ENCODE assay signal across 27 mouse cellular contexts in the genomic region with DNA sequence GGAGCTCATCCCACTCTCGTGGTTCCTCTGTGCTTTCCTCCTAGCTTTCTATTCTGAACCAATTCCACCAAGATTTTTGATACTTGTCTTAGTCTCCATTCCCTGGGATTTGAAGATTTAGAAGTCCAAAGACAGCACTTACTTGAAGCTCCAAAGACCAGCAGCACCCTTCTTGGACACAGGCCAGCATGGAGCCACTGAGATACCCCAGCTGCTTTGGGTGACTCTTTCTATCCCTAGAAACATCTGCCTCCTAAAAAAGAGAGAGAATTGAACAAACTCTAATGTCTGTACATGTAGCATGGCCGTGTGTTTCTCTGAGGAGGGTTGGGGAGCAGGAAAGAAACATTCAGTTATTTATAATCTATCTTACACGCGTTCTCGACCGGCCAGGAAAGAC.
DNase-seq lines count a peak whose midpoint lies in the region; ATAC-seq and TF ChIP-seq lines count a peak whose summit lies in the region.
"Had no signal": no experiment of that assay in that cellular context is flagged by ENCODE, and none has a peak within 500 bp of the region (broad histone marks: within the 10 kb centered on the region; RNA-seq: fewer than 3 reads in every experiment).

No protein-coding gene starts in this region.

- H3K79me2 ChIP-seq in heart, adult 2 months (replicated peaks; ENCODE audit: control insufficient read depth, insufficient read depth, low read length) = no peaks in the 10 kb centered on the region

- intact Hi-C loops in heart, postnatal 14 days (cut with DNase I) = no loop called here
- intact Hi-C loops in heart, adult 2 months (cut with DNase I) = no loop called here

- no peak overlapping the region for H3K4me3 ChIP-seq in heart, adult 2 months
- H3K4me3 ChIP-seq in lung, postnatal 0 days (ENCODE audit: low read depth, low read length) = no peak overlapping the region
- H3K4me3 ChIP-seq: embryonic facial prominence, embryonic 10.5 days; embryonic facial prominence, embryonic 15.5 days; forebrain, embryonic 12.5 days; heart, embryonic 10.5 days; limb, embryonic 10.5 days; limb, embryonic 15.5 days; liver, embryonic 13.5 days; midbrain, embryonic 10.5 days; midbrain, embryonic 15.5 days; neural tube, embryonic 12.5 days had no signal

- H3K9me3 ChIP-seq in lung, postnatal 0 days (ENCODE audit: low read length) = no peaks in the 10 kb centered on the region
- H3K9me3 ChIP-seq: heart, embryonic 10.5 days; limb, embryonic 15.5 days; midbrain, embryonic 15.5 days had no signal

- TF ChIP-seq POLR2A in heart, adult 2 months (IDR thresholded peaks at IDR 0.05; ENCODE audit: insufficient read depth, low read depth, low read length) = no peak

- no peaks in the 10 kb centered on the region for H3K36me3 ChIP-seq in heart, adult 2 months (ENCODE audit: control insufficient read depth, insufficient read depth, low read length)
- H3K36me3 ChIP-seq in lung, postnatal 0 days (ENCODE audit: insufficient read depth, low read length) = no peaks in the 10 kb centered on the region
- H3K36me3 ChIP-seq: embryonic facial prominence, embryonic 10.5 days; embryonic facial prominence, embryonic 15.5 days; forebrain, embryonic 12.5 days; heart, embryonic 10.5 days; limb, embryonic 10.5 days; limb, embryonic 15.5 days; liver, embryonic 13.5 days; midbrain, embryonic 10.5 days; midbrain, embryonic 15.5 days; neural tube, embryonic 12.5 days had no signal

- no peak for TF ChIP-seq CTCF in heart, adult 2 months (IDR thresholded peaks at IDR 0.05)
- TF ChIP-seq CTCF in lung, postnatal 0 days (IDR thresholded peaks at IDR 0.05) = no peak

- ATAC-seq in lung, postnatal 0 days = no peak
- ATAC-seq: forebrain, postnatal 0 days; hindbrain, embryonic 16.5 days; midbrain, embryonic 15.5 days; Patski had no signal

- H3K27me3 ChIP-seq in heart, adult 2 months (ENCODE audit: control insufficient read depth, insufficient read depth, low read length) = no peaks in the 10 kb centered on the region
- no peaks in the 10 kb centered on the region for H3K27me3 ChIP-seq in lung, postnatal 0 days (replicated peaks; ENCODE audit: insufficient read depth, low read length)
- H3K27me3 ChIP-seq: embryonic facial prominence, embryonic 15.5 days; forebrain, embryonic 12.5 days; limb, embryonic 15.5 days; liver, embryonic 13.5 days; midbrain, embryonic 15.5 days; neural tube, embryonic 12.5 days; Patski had no signal

- WGBS in heart, adult 2 months = 89% methylated on average over 6 of the region's 6 CpGs
- WGBS in lung, postnatal 0 days = 81% methylated on average over 6 of the region's 6 CpGs

- DNase-seq in heart, postnatal 14 days = peak; percentile 3 to 19
- DNase-seq in heart, adult 2 months = no peak
- peak; percentile 9 to 11 for DNase-seq in lung, adult 18-20 months
- no peak for DNase-seq in lung, postnatal 0 days (ENCODE audit: low spot score)
- DNase-seq in kidney, postnatal 36 days = peak; percentile 15 to 17
- DNase-seq in lung, postnatal 4 days = peak; percentile 36 to 67
- DNase-seq in left cerebral cortex, adult 8-10 months (ENCODE audit: low spot score in 2 of 2) = no peak
- DNase-seq in natural killer cell, adult 2 months (ENCODE audit: low spot score in 2 of 2) = no peak
- DNase-seq: adrenal gland, postnatal 10 days; cerebellum, adult 8-10 months; cerebellum, postnatal 25 days; forebrain, postnatal 0 days; liver, embryonic 13.5 days; lung, embryonic 14.5 days; right cerebral cortex, postnatal 4 days had no signal

- no peak overlapping the region for H3K4me2 ChIP-seq in lung, postnatal 0 days (replicated peaks; ENCODE audit: low read depth, low read length)
- H3K4me2 ChIP-seq: embryonic facial prominence, embryonic 15.5 days; forebrain, embryonic 12.5 days; limb, embryonic 15.5 days; liver, embryonic 13.5 days; lung, embryonic 14.5 days; midbrain, embryonic 15.5 days; neural tube, embryonic 12.5 days had no signal

- no peak overlapping the region for H3K27ac ChIP-seq in heart, adult 2 months
- no peak overlapping the region for H3K27ac ChIP-seq in lung, postnatal 0 days (ENCODE audit: low read length)
- H3K27ac ChIP-seq: embryonic facial prominence, embryonic 10.5 days; embryonic facial prominence, embryonic 15.5 days; forebrain, embryonic 12.5 days; heart, embryonic 10.5 days; kidney, postnatal 0 days; limb, embryonic 10.5 days; limb, embryonic 15.5 days; liver, embryonic 13.5 days; midbrain, embryonic 10.5 days; midbrain, embryonic 15.5 days; neural tube, embryonic 12.5 days had no signal

- no peaks in the 10 kb centered on the region for H3K4me1 ChIP-seq in heart, adult 2 months (ENCODE audit: control insufficient read depth, insufficient read depth, low read length)
- H3K4me1 ChIP-seq in lung, postnatal 0 days (ENCODE audit: insufficient read depth, low read depth, low read length) = no peaks in the 10 kb centered on the region
- H3K4me1 ChIP-seq: embryonic facial prominence, embryonic 10.5 days; embryonic facial prominence, embryonic 15.5 days; forebrain, embryonic 12.5 days; heart, embryonic 10.5 days; limb, embryonic 10.5 days; limb, embryonic 15.5 days; liver, embryonic 13.5 days; midbrain, embryonic 10.5 days; midbrain, embryonic 15.5 days; neural tube, embryonic 12.5 days had no signal

- no peak for TF ChIP-seq EP300 in heart, adult 2 months (IDR thresholded peaks at IDR 0.05; ENCODE audit: insufficient read depth, low read depth, low read length)
- TF ChIP-seq EP300 in lung, postnatal 0 days (IDR thresholded peaks at IDR 0.05) = no peak

- H3K9ac ChIP-seq in heart, adult 2 months (ENCODE audit: low read depth, low read length) = no peak overlapping the region
- no peak overlapping the region for H3K9ac ChIP-seq in lung, postnatal 0 days (replicated peaks; ENCODE audit: low read depth)
- H3K9ac ChIP-seq: embryonic facial prominence, embryonic 15.5 days; forebrain, embryonic 12.5 days; forebrain, postnatal 0 days; limb, embryonic 15.5 days; liver, embryonic 13.5 days; lung, embryonic 14.5 days; midbrain, embryonic 15.5 days; neural tube, embryonic 12.5 days had no signal

Comparison
In these comparisons a context has a peak if more than half of its experiments do, and no peak if none do; other contexts are left out.
1. DNase-seq: peak in heart, postnatal 14 days (2 of 2), lung, adult 18-20 months (2 of 2), kidney, postnatal 36 days (2 of 2) and lung, postnatal 4 days (2 of 2); none in heart, adult 2 months (0 of 2), lung, postnatal 0 days (single experiment), left cerebral cortex, adult 8-10 months (0 of 2) and natural killer cell, adult 2 months (0 of 2).